Mouse (Mus musculus): ENCODE results near the gene Pcbp2. TPM values are rescaled to one million over a fixed set of nuclear protein-coding genes. Genes with fewer than 3 reads are reported as not detected.

Gene Pcbp2
- polyA plus RNA-seq, 1 experiment from 2014 or later, result 221 TPM

- Histone ChIP-seq H3K4me1 (peaks cover 7% of the 10 kb centered on the region; the same call in 1 of the 2 replicates), H3K9me3 (no peaks in the 10 kb centered on the region), H3K4me2 (no peak overlapping the region), H3K27ac (no peak overlapping the region), H3K9ac (no peak overlapping the region), H3K4me3 (no peak overlapping the region), H3K27me3 (no peaks in the 10 kb centered on the region), H3K36me3 (peaks cover 4% of the 10 kb centered on the region; the same call in 1 of the 2 replicates)
- 97% methylated on average over 9 of the region's 9 CpGs for WGBS
- no peak for ATAC-seq (ENCODE audit: insufficient number of reproducible peaks, low FRiP score, low TSS enrichment, low read depth)
These were observed 1.5 kb upstream of the Pcbp2 start for GRCm38 (mm10) chr15:102468675-102469370.

DNA sequence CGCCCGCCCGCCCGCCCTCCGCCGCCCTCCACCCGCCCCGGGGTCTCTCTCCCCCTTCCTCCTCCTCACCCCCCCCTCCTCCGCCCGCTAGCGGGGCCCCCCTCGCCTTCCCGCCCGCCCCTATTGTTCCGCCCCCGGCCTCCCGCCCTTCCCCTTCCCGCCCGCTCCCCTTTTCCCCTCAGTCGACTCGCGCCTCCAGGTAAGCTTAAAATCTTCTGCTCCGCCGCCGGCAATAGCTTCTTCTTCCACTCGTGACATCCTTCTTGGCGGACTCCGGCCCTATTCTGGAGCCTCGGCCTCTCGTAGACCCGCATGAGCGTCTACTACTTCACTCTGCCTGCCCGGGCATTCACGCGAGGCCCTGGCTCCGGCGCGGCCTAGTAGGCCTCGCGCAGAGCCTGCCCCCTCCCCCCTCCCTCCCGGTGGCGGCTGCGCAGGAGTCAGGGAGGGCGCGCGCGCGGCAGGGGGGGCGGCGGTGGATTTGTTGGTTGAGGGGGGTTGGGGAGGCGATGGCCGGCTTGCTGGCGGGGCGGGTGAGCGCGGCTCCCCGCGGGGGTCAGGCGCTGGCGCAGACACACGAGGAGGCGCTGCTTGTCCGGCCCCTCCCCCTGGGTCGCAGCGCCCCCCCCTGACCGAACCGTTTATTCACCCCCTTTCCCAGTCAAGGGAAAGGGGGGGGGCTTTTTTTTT is 411 bp downstream of the Pcbp2 start:
- peak overlapping the region; percentile 82 for H3K4me3 ChIP-seq
- under 1% methylated on average over 38 of the region's 67 CpGs for WGBS
- H3K4me1 ChIP-seq, result peaks cover 7% of the 10 kb centered on the region; the same call in 1 of the 2 replicates
- H3K27ac ChIP-seq, result peak overlapping the region; percentile 99
- peak overlapping the region; percentile 45 for H3K4me2 ChIP-seq
- H3K9ac ChIP-seq, result peak overlapping the region; percentile 95
- ATAC-seq (ENCODE audit: insufficient number of reproducible peaks, low FRiP score, low TSS enrichment, low read depth), result peak; percentile 76
- H3K27me3 ChIP-seq, result no peaks in the 10 kb centered on the region
- H3K9me3 ChIP-seq, result no peaks in the 10 kb centered on the region
- peaks cover 22% of the 10 kb centered on the region for H3K36me3 ChIP-seq

- Histone ChIP-seq H3K4me1 (peaks cover 7% of the 10 kb centered on the region; the same call in 1 of the 2 replicates), H3K9me3 (no peaks in the 10 kb centered on the region), H3K4me2 (peak overlapping the region; percentile 45), H3K27ac (peak overlapping the region; percentile 99), H3K36me3 (peaks cover 27% of the 10 kb centered on the region), H3K4me3 (peak overlapping the region; percentile 82), H3K9ac (peak overlapping the region; percentile 95), H3K27me3 (no peaks in the 10 kb centered on the region)
- peak; percentile 0; the same call in 1 of the 2 replicates for ATAC-seq (ENCODE audit: insufficient number of reproducible peaks, low FRiP score, low TSS enrichment, low read depth)
- 0% methylated on average over 10 of the region's 10 CpGs for WGBS
These were observed 931 bp downstream of the Pcbp2 start for GRCm38 (mm10) chr15:102471295-102471645.

GRCm38 (mm10) chr15:102471727-102472126 is 1.4 kb downstream of the Pcbp2 start:
- H3K9ac ChIP-seq, result peak overlapping the region; percentile 95
- no peaks in the 10 kb centered on the region for H3K27me3 ChIP-seq
- H3K27ac ChIP-seq, result no peak overlapping the region; the same call in 1 of the 2 replicates
- no peaks in the 10 kb centered on the region for H3K9me3 ChIP-seq
- peaks cover 31% of the 10 kb centered on the region for H3K36me3 ChIP-seq
- peaks cover 7% of the 10 kb centered on the region; the same call in 1 of the 2 replicates for H3K4me1 ChIP-seq
- peak overlapping the region; percentile 82 for H3K4me3 ChIP-seq
- ATAC-seq (ENCODE audit: insufficient number of reproducible peaks, low FRiP score, low TSS enrichment, low read depth), result no peak
- H3K4me2 ChIP-seq, result peak overlapping the region; percentile 45

GRCm38 (mm10) chr15:102473246-102473645 is 2.9 kb downstream of the Pcbp2 start:
- Histone ChIP-seq H3K27ac (no peak overlapping the region), H3K9ac (no peak overlapping the region), H3K9me3 (no peaks in the 10 kb centered on the region), H3K27me3 (no peaks in the 10 kb centered on the region), H3K4me2 (no peak overlapping the region), H3K36me3 (peaks cover 44% of the 10 kb centered on the region), H3K4me3 (no peak overlapping the region), H3K4me1 (peaks cover 7% of the 10 kb centered on the region; the same call in 1 of the 2 replicates)
- WGBS, result 70% methylated on average over 2 of the region's 2 CpGs
- ATAC-seq (ENCODE audit: insufficient number of reproducible peaks, low FRiP score, low TSS enrichment, low read depth), result no peak

GRCm38 (mm10) chr15:102474520-102474919 is 4.2 kb downstream of the Pcbp2 start:
- peaks cover 55% of the 10 kb centered on the region for H3K36me3 ChIP-seq
- WGBS, result 90% methylated on average over 2 of the region's 2 CpGs
- H3K9me3 ChIP-seq, result no peaks in the 10 kb centered on the region
- no peak overlapping the region for H3K9ac ChIP-seq
- H3K27me3 ChIP-seq, result no peaks in the 10 kb centered on the region
- ATAC-seq (ENCODE audit: insufficient number of reproducible peaks, low FRiP score, low TSS enrichment, low read depth), result no peak
- H3K4me3 ChIP-seq, result no peak overlapping the region
- peaks cover 7% of the 10 kb centered on the region; the same call in 1 of the 2 replicates for H3K4me1 ChIP-seq
- H3K4me2 ChIP-seq, result no peak overlapping the region
- no peak overlapping the region for H3K27ac ChIP-seq

GRCm38 (mm10) chr15:102483136-102483535 is 12.8 kb downstream of the Pcbp2 start:
- no peak overlapping the region for H3K4me3 ChIP-seq
- ATAC-seq (ENCODE audit: insufficient number of reproducible peaks, low FRiP score, low TSS enrichment, low read depth), result no peak
- H3K36me3 ChIP-seq, result peaks cover 75% of the 10 kb centered on the region
- WGBS, result 84% methylated on average over 3 of the region's 3 CpGs
- no peak overlapping the region for H3K27ac ChIP-seq
- no peaks in the 10 kb centered on the region for H3K4me1 ChIP-seq
- H3K9me3 ChIP-seq, result no peaks in the 10 kb centered on the region
- H3K4me2 ChIP-seq, result no peak overlapping the region
- H3K27me3 ChIP-seq, result no peaks in the 10 kb centered on the region
- H3K9ac ChIP-seq, result no peak overlapping the region

DNA sequence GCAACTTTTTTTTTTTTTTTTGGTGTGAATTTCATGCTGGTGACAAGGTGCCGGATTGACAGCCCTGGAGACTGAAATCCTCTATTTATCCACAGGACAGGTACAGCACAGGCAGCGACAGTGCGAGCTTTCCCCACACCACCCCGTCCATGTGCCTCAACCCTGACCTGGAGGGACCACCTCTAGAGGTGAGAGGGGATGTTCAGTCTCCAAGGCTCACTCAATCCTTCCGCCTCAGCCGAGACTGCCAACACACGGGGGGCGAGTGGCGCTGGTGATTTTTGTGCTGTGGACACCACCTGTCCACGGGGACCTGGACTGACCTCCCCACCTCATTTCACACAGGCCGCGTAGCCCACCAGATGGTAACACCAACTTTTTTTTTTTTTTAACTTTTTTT is 15.5 kb downstream of the Pcbp2 start:
- H3K4me1 ChIP-seq, result no peaks in the 10 kb centered on the region
- H3K27ac ChIP-seq, result no peak overlapping the region
- no peak overlapping the region for H3K4me2 ChIP-seq
- no peaks in the 10 kb centered on the region for H3K27me3 ChIP-seq
- H3K9me3 ChIP-seq, result no peaks in the 10 kb centered on the region
- 84% methylated on average over 12 of the region's 12 CpGs for WGBS
- ATAC-seq (ENCODE audit: insufficient number of reproducible peaks, low FRiP score, low TSS enrichment, low read depth), result no peak
- no peak overlapping the region for H3K9ac ChIP-seq
- H3K4me3 ChIP-seq, result no peak overlapping the region
- peaks cover 82% of the 10 kb centered on the region for H3K36me3 ChIP-seq

GRCm38 (mm10) chr15:102487664-102488063 is 17.3 kb downstream of the Pcbp2 start:
- Histone ChIP-seq H3K4me3 (no peak overlapping the region), H3K27me3 (no peaks in the 10 kb centered on the region), H3K9ac (no peak overlapping the region), H3K9me3 (no peaks in the 10 kb centered on the region), H3K4me1 (no peaks in the 10 kb centered on the region), H3K4me2 (no peak overlapping the region), H3K27ac (no peak overlapping the region), H3K36me3 (peaks cover 77% of the 10 kb centered on the region)
- WGBS, result 73% methylated on average over 1 of the region's 1 CpGs
- ATAC-seq (ENCODE audit: insufficient number of reproducible peaks, low FRiP score, low TSS enrichment, low read depth), result no peak

DNA sequence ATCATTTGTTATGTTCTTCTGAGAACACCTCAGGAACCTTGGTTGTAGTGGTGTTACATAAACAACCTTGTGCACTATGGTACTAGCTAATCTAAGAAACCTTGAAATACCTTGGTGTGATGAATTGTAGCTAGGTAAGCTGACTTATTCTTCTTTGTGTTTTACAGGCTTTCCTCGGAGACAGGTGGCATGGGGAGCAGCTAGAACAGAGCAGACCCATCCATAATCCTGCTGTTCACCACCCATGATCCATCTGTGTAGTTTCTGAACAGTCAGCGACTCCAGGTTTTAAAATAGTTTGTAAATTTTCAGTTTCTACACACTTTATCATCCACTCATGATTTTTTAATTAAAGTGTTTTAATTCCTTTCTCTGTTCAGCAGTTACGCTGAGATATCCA is 28.0 kb downstream of the Pcbp2 start:
- Histone ChIP-seq H3K27me3 (no peaks in the 10 kb centered on the region), H3K4me3 (no peak overlapping the region), H3K9me3 (no peaks in the 10 kb centered on the region), H3K9ac (no peak overlapping the region), H3K4me2 (no peak overlapping the region), H3K36me3 (peaks cover 82% of the 10 kb centered on the region), H3K27ac (no peak overlapping the region), H3K4me1 (no peaks in the 10 kb centered on the region)
- WGBS, result 87% methylated on average over 3 of the region's 3 CpGs
- no peak for ATAC-seq (ENCODE audit: insufficient number of reproducible peaks, low FRiP score, low TSS enrichment, low read depth)

DNA sequence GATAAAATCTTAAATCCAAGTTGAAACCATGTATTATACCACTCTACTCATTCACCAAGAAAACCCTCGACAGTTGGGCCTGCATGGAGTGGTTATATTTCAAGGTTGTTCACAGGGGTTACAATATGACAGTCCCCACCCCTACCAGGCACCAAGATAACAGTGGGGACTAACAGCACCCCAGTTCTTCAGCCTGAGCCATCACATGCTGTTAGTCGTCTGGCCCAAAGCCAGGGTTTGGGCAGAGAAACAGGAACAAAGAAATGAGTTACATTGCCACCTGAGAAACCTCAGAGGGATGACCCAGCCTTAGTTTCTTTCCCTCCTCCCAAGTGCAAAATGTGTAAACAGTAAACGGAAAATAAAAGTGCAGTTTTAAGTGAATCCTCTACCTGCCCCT is 29.0 kb downstream of the Pcbp2 start:
- H3K4me3 ChIP-seq, result no peak overlapping the region
- WGBS, result 71% methylated on average over 3 of the region's 3 CpGs
- no peaks in the 10 kb centered on the region for H3K4me1 ChIP-seq
- H3K9me3 ChIP-seq, result no peaks in the 10 kb centered on the region
- no peak overlapping the region for H3K9ac ChIP-seq
- ATAC-seq (ENCODE audit: insufficient number of reproducible peaks, low FRiP score, low TSS enrichment, low read depth), result no peak
- H3K27me3 ChIP-seq, result no peaks in the 10 kb centered on the region
- no peak overlapping the region for H3K27ac ChIP-seq
- no peak overlapping the region for H3K4me2 ChIP-seq
- peaks cover 83% of the 10 kb centered on the region for H3K36me3 ChIP-seq

DNA sequence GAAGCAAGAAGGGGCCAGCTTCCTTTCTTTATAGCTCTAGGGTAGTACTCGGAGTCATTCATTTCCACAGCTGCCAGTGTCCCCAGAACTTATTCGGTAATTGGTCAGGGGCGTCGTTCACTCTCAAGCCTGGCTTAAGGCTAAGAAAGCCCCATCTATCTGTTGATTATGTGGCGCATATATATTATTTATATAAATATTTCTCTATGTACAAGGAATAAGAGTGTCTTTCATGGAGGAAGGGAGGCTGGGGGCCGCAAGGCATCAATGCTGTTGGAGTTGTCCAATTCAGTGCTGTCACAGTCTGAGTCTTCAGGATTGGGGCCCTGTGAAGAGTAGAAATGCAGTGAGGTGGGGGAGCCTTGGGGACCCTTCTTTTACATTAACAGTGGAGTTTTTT is 29.5 kb downstream of the Pcbp2 start:
- ATAC-seq (ENCODE audit: insufficient number of reproducible peaks, low FRiP score, low TSS enrichment, low read depth), result no peak
- Histone ChIP-seq H3K27me3 (no peaks in the 10 kb centered on the region), H3K4me3 (no peak overlapping the region), H3K36me3 (peaks cover 83% of the 10 kb centered on the region), H3K27ac (no peak overlapping the region), H3K4me2 (no peak overlapping the region), H3K9me3 (no peaks in the 10 kb centered on the region), H3K9ac (no peak overlapping the region), H3K4me1 (no peaks in the 10 kb centered on the region)
- 84% methylated on average over 6 of the region's 6 CpGs for WGBS
